Mouse (Mus musculus) embryo, embryonic 11 days (tissue): ENCODE data around the gene Slc6a11.

Experiments used
- DNase-seq: peaks from one replicate; pipeline ENCODE4 v3.0.0-alpha.2; 2015

Gene Slc6a11

GRCm38 (mm10) chr6:114131122-114131872 is at the start of gene Slc6a11:
Gene Slc6a11 (plus strand): TSS chr6:114131241.
- peak; percentile 69 for DNase-seq

GRCm38 (mm10) chr6:114087106-114087505 is 43.9 kb upstream of the Slc6a11 start:
- DNase-seq = peak; percentile 76

DNA sequence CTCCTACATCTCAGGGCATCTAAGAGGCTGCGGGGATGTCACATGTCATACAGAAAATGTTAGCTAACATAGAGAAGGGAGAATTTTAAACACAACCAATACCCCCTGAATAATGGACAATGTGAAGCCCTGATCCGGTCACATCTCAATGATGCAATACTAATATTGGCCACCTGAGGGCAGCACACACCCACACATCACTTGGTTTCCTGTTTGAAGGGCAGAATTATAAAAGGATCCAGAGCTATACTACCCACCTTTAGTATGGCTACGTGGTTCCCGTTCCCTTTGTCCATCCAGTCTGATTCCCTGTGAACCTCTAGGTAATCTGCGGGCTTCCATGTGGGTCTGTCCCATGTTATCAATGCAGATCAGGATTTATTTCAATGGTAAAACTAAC is 41.4 kb upstream of the Slc6a11 start:
- peak; percentile 71 for DNase-seq

DNA sequence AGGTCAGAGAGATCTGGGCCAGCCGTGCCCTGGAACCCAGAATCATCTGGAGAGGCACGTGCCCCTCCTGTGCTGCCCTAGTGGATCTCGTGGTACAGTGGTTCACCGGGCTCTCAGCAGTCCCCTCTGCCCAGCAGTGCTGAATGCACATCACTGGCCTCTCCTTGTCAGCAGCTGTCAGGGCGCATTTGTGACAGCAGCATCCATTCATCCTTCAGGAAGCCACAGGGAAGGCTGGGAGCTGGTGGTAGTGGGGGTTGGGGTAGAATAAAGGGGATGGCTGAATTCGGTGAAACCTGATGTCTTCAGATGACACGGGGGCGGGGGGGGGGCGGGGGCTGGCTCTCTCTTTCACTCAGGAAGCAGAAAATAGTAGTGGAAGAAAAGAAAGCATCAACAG is 38.8 kb upstream of the Slc6a11 start:
- DNase-seq = no peak

DNA sequence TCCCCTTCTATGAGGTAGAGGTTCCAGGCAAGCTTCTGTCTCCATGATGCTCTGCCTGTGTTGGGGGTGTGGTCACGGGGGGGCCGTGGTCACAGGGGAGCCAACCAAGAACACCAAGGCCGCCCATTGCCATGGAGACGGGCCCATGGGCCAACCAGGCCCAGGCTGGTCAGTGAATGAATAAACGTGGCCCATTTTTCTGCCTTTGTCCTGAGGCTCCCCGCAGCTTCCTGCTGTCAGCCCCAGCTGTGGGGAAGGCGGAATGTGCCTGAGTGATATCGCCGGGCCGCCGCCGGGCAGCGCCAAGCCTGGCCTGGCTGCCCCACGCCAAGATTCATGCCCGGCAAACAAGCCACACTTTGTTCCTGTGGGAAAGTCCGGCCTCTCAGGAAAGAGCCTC is 36.8 kb upstream of the Slc6a11 start:
- peak; percentile 42 for DNase-seq

GRCm38 (mm10) chr6:114096574-114096973 is 34.5 kb upstream of the Slc6a11 start:
- no peak for DNase-seq

- no peak for DNase-seq
Observed at GRCm38 (mm10) chr6:114101923-114102322, 29.1 kb upstream of the Slc6a11 start.

GRCm38 (mm10) chr6:114119507-114119906 is 11.5 kb upstream of the Slc6a11 start:
- no peak for DNase-seq

DNA sequence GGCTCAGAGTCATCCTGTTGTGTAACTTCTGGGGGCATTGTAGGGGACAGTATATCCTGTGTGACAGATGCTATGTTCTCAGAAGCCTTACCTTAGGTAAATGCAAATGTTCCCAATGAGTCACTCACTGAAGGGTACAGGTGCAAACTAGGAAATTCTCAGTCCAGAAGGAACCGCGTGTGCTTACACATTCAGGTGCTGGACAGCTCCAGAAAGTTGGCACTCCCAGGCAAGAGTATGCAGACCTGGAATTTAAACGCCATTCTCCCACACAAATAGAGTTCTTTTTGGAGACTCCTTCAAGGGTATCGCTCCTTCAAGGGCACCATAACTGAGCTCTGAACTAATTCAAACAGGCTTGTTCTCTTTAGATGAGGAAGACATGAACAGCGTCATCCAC is 5.5 kb upstream of the Slc6a11 start:
- DNase-seq = peak; percentile 45

GRCm38 (mm10) chr6:114132472-114132871 is 1.4 kb downstream of the Slc6a11 start:
- DNase-seq = no peak

DNA sequence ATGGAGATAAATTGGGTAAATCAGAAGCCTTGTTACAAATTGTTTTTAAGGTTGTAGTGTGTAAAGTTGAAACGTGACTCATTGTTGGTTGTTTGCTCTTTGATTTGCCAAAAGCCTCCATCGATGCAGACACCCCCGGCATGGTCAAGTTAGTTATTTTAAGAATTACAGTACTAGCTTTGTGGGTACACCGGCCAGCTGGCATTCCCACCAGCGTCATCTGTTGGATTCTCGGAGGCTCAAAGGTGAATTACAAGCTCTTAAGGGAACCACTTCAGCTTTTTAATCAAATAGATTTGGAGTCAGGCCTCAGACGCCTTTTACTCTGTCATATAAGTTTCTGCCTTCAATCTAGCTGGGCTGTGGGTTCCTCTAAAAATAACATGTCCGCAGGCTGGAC is 1.9 kb downstream of the Slc6a11 start:
- no peak for DNase-seq

- no peak for DNase-seq
Observed at GRCm38 (mm10) chr6:114138970-114139369, 7.9 kb downstream of the Slc6a11 start.

- DNase-seq = no peak
Observed at GRCm38 (mm10) chr6:114141481-114141880, 10.4 kb downstream of the Slc6a11 start.

- DNase-seq = no peak
Observed at GRCm38 (mm10) chr6:114142480-114142879, 11.4 kb downstream of the Slc6a11 start.

DNA sequence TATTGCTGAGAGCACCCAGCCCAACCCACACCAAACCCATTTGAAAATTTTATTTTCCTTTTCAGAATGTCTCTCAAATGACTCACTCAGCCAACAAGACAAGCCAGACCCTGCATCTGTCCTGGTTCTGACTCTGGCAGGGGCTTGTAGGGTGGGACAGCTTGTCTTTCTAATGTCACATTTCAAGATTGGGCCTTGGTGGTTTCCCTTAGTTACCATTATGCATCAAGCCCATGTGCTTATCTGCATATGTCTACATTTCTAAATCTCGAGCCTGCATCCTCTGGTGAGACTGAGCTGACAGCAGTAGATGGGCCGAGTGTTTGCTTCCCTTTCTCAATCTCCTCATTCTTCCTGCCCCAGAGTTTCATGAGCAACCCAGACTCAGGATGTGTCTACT is 12.5 kb downstream of the Slc6a11 start:
- no peak for DNase-seq

DNA sequence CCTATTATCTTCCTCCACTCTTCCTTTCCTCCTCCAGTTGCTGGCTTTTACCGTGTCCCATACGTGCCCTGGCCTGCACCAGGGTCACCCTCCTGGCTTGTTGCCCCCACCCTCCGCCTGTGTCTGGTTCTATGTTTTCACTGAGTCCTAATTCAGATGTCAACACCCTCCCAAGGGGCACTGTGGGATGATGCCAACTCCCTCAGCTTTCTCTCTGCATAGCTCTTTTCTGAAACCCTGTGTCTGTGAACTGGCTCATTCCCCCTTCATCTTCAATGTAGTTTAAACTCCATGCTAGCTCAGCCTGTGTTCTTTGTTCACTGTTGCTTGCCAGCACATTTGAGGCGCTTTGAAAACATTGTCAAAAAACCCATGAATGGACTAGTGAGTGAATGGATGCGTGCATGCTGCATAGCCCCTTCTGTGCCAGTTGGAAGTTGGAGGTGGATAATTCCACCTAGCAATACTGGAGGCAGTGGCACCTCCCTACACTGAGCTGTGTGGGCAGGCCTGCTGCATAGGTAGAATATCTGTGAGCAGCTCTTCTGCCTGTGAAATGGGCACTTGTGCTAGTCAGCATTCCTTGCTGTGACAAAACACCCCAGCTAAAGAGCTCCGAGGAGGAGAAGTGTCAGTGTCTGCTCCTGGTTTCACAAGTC is 13.5 kb downstream of the Slc6a11 start:
- DNase-seq = no peak

GRCm38 (mm10) chr6:114145650-114146329 is 14.7 kb downstream of the Slc6a11 start:
- DNase-seq = no peak

DNA sequence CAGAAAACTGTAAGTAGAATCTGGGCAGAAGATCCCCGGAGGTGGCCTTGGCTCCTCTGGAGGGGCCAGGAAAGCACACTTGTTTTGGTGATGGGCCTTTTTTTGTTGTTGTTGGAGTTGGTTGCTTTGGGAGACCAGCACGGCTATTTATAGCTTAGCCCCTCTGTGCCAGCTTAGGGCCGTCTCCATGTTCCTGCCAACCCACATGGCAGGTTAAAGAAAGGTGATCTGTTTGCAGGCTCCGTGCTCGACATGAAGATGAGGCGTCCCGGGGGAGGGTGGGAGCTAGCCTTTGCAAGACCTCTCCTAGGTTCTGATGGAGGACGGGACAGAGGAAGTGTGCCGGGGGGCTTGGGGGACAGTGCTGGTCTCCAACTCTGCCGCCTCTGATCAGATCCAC is 24.7 kb downstream of the Slc6a11 start:
- no peak for DNase-seq

DNA sequence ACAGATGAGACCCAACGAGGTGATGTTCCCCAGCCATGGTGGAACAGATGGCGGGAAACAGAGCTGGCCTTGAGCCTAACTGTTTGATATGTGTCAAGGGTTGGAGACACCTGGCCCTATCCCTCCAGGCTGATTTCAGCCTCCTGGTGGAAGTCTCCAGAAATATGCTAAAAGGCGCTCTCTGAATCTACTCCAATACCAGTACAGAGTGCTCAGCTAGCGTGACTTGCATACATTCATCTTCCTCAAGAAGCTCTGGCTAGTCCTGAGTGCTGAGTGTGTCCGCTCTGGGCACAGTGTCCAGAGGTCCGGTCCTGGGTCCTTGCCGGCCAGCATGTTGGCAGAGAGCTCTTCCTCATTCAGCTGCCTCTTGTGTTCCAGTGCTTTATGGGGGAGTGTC is 27.8 kb downstream of the Slc6a11 start:
- DNase-seq = no peak

- no peak for DNase-seq
Observed at GRCm38 (mm10) chr6:114160732-114161131, 29.7 kb downstream of the Slc6a11 start.

DNA sequence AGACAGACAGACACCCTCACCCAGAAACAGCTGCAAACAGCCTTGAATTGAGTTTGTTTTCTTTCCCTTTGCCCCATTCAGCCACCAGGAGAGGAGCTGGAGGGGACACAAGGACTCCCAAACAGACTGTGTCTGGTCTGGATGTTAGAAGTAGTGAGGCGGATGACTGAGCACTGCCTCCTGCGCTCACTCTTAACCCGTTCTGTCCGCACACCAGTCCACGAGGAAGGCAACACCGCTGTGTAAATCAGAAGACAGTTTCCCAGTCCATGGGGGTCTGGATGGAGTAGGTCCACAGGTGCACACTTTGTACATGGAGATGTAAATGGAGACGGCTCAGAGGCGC is 43.0 kb downstream of the Slc6a11 start:
- peak; percentile 10 for DNase-seq

DNA sequence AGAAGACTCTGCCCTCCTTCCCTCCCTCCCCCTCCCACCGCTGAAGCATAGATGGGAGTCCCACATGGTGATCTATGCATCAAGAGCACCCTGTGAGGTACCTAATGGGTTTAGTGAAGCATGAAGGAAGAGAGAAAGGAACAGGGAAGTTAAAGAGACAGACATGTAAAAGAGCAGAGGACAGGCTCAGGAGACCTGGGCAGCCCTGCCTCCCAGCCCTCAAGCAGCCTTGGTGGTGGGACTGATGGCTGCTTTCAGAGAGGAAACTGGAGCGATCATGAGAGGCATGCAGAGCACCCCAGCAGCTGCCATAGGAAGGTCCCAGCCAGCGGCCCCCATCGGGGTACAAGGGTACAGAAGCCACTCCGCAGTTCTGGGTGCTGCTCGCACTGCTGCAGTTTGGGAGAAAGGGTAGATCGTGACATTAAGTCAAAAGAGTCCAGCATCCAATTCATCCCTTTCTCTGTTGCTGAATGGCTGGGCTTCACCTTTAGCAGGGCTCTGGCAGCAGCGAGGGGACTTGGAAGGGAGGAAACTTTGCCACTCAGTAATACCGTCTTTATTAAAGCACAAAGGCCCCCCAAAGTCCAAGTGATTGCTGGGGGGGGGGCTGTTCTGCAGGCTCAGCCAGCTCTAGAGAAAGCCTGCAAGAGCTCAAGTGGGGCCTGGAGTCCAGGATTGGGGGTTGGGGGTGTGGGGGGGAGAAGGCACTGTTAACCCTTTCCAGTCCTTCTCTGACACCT is 43.5 kb downstream of the Slc6a11 start:
- DNase-seq = peak; percentile 2

GRCm38 (mm10) chr6:114178141-114178540 is 47.1 kb downstream of the Slc6a11 start:
- DNase-seq = no peak
